Mouse (Mus musculus) kidney, adult 9 months (tissue): ENCODE measurements at regions not wholly inside any gene's neighbourhood (a gene's known extent, or its start where the extent isn't known, plus 50 kb on each side); places are given as distances from the start of the nearest gene placed in this dataset.
"Not testable (repeated sequence)": the region's sequence is repeated elsewhere in the genome, so short reads cannot be mapped to it uniquely, and the experiment has no call there.

Experiments
- DNase-seq: peaks from one replicate; pipeline ENCODE4 v3.0.0; 2022

- DNase-seq: no peak
Observed at GRCm38 (mm10) chr8:34275977-34276660, 164.6 kb upstream of the Gm10131 start.

GRCm38 (mm10) chr8:34274796-34275195 lies 163.3 kb upstream of the Gm10131 start:
- DNase-seq: not testable (repeated sequence)

GRCm38 (mm10) chr8:34274171-34274570 lies 162.6 kb upstream of the Gm10131 start:
- no peak for DNase-seq

- DNase-seq: no peak
Observed at GRCm38 (mm10) chr8:34269848-34270247, 158.3 kb upstream of the Gm10131 start.

- DNase-seq: no peak
Observed at GRCm38 (mm10) chr8:34268806-34269520, 157.4 kb upstream of the Gm10131 start.

- peak; percentile 3 for DNase-seq
Observed at GRCm38 (mm10) chr8:34254978-34255377, 143.4 kb upstream of the Gm10131 start.

- DNase-seq: no peak
Observed at GRCm38 (mm10) chr8:34251934-34252333, 140.4 kb upstream of the Gm10131 start.

- no peak for DNase-seq
Observed at GRCm38 (mm10) chr8:34239346-34239900, 127.9 kb upstream of the Gm10131 start.

- DNase-seq: no peak
Observed at GRCm38 (mm10) chr8:34233705-34234104, 122.2 kb upstream of the Gm10131 start.

GRCm38 (mm10) chr8:34229477-34229876 lies 117.9 kb upstream of the Gm10131 start:
- peak; percentile 15 for DNase-seq

GRCm38 (mm10) chr8:34225011-34225890 lies 113.7 kb upstream of the Gm10131 start:
- DNase-seq: no peak

GRCm38 (mm10) chr8:34222187-34222586 lies 110.7 kb upstream of the Gm10131 start:
- DNase-seq: no peak
